Mouse (Mus musculus) thymus, postnatal 4 days (tissue): ENCODE measurements around the gene Ccdc17.

Experiments used
- DNase-seq: peaks from one replicate; pipeline ENCODE4 v3.0.0; 2021

The Ccdc17 gene

DNA sequence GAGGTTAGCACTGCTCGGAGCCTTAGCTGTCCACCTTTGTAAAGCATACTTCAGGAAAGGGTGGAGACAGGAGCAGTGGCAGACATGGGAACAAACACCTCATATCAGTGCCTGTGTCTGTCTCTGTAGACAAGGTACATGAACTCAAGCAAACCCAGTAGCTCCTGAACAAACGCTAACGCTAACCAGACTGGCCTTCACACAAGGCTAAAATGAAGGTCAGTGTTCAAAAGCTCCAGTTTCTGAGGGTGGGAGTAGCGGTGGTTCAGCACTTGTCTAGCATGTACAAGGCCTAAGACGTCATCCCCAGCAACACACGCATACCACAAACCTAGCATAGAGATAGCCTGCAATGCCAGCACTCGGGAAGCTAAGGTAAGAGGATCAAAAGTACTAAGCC, 49.2 kb downstream of the Ccdc17 start:
- DNase-seq = no peak

DNA sequence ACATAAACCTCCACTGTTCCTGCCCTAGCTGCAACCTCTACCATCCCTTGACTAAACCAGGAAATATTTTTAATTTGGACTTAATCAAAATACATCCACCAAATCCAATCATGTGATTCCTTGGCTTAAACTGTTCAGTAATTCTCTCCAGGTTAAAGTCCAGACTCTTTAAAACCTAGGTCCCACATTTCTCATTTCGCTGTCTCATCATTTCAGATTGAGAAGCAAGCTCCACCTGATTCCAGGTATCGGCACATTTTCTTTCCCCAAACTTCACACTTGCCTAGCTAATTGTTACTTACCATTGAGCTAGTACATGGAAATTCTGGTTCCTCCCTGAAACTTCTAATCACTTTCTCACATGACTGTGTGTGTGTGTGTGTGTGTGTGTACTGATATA, 53.0 kb downstream of the Ccdc17 start:
- no peak for DNase-seq
